Mouse (Mus musculus): Measurements from ENCODE around the gene Trpc2. TPM values are rescaled to one million over a fixed set of nuclear protein-coding genes. Genes with fewer than 3 reads are reported as not detected.

Trpc2 gene
- total and polyA plus RNA-seq, 3 experiments: not detected

GRCm38 (mm10) chr7:102076714-102077296, 6.1 kb upstream of the Trpc2 start (continued):
- TF ChIP-seq NRF1 (IDR thresholded peaks at IDR 0.05; ENCODE audit: insufficient read depth, low read depth, low read length, poor library complexity, severe bottlenecking) (no peak), KAT2A (conservative IDR thresholded peaks at IDR 0.05; ENCODE audit: low read depth, low read length) (no peak), HCFC1 (IDR thresholded peaks at IDR 0.05; ENCODE audit: low read depth, low read length) (no peak), POLR2AphosphoS5 (IDR thresholded peaks at IDR 0.05; ENCODE audit: borderline replicate concordance, low read depth, low read length) (no peak), CHD2 (IDR thresholded peaks at IDR 0.05; ENCODE audit: low read length) (no peak), RCOR1 (IDR thresholded peaks at IDR 0.05; ENCODE audit: low read depth, low read length) (no peak), ZNF384 (IDR thresholded peaks at IDR 0.05; ENCODE audit: low read depth, low read length) (peak; percentile 58; the same call in 1 of the 2 replicates), SIN3A (IDR thresholded peaks at IDR 0.05; ENCODE audit: low read length) (peak; percentile 47; the same call in 1 of the 2 replicates), USF1 (IDR thresholded peaks at IDR 0.05; ENCODE audit: low read depth, low read length) (no peak), MAX (IDR thresholded peaks at IDR 0.05; ENCODE audit: low read length) (peak; percentile 72), POLR2AphosphoS2 (IDR thresholded peaks at IDR 0.05; ENCODE audit: low read length) (no peak)

GRCm38 (mm10) chr7:102078517-102078916, 4.4 kb upstream of the Trpc2 start:
- Histone ChIP-seq H3K27ac (ENCODE audit: control insufficient read depth, low read depth, low read length) (no peak overlapping the region), H3K79me2 (ENCODE audit: control insufficient read depth, insufficient read depth, low read length, poor library complexity) (no peaks in the 10 kb centered on the region), H3K9ac (ENCODE audit: control insufficient read depth, low read depth, low read length, poor library complexity, severe bottlenecking) (no peak overlapping the region), H3K27me3 (ENCODE audit: control insufficient read depth in 1 of 2, insufficient read depth in 2 of 2, low read length in 2 of 2) (no peaks in the 10 kb centered on the region), H3K4me3 (ENCODE audit: control insufficient read depth in 1 of 2, insufficient read depth in 1 of 2, low read depth in 2 of 2, low read length in 2 of 2) (no peak overlapping the region), H3K9me3 (replicated peaks; ENCODE audit: insufficient read depth, low read length) (no peaks in the 10 kb centered on the region), H3K36me3 (ENCODE audit: control insufficient read depth in 1 of 2, insufficient read depth in 2 of 2, low read length in 2 of 2) (peaks cover 0 to 2% of the 10 kb centered on the region in 2 experiments; a peak in 2 of 4 replicates), H3K4me1 (ENCODE audit: control insufficient read depth in 1 of 2, insufficient read depth in 2 of 2, low read length in 2 of 2) (no peaks in the 10 kb centered on the region)
- DNase-seq (ENCODE audit: low read depth, low spot score): peak; percentile 43
- TF ChIP-seq CTCF (IDR thresholded peaks at IDR 0.05 in 2 of 3, conservative IDR thresholded peaks at IDR 0.05 in 1 of 3; ENCODE audit: control insufficient read depth in 1 of 3, insufficient read depth in 1 of 3, low read depth in 2 of 3, low read length in 3 of 3, poor library complexity in 1 of 3, severe bottlenecking in 1 of 3) (peak; percentile 18 to 59 (median 56); a peak in 5 of 6 replicates), SMC3 (IDR thresholded peaks at IDR 0.05; ENCODE audit: low read depth, low read length) (peak; percentile 37), ZC3H11A (IDR thresholded peaks at IDR 0.05; ENCODE audit: low read depth, low read length) (0 out of 2 replicates have a peak, but pooled peaks have one; percentile 4), RAD21 (IDR thresholded peaks at IDR 0.05; ENCODE audit: low read depth, low read length) (peak; percentile 56), CHD1 (IDR thresholded peaks at IDR 0.05; ENCODE audit: low read depth, low read length) (no peak)

GRCm38 (mm10) chr7:102080311-102080710, 2.6 kb upstream of the Trpc2 start:
- H3K27me3 ChIP-seq (ENCODE audit: control insufficient read depth in 1 of 2, insufficient read depth in 2 of 2, low read length in 2 of 2): no peaks in the 10 kb centered on the region
- no peak overlapping the region for H3K27ac ChIP-seq (ENCODE audit: control insufficient read depth, low read depth, low read length)
- H3K4me1 ChIP-seq (ENCODE audit: control insufficient read depth in 1 of 2, insufficient read depth in 2 of 2, low read length in 2 of 2): no peaks in the 10 kb centered on the region
- TF ChIP-seq POLR2AphosphoS5 (IDR thresholded peaks at IDR 0.05; ENCODE audit: borderline replicate concordance, low read depth, low read length) (no peak), ZNF384 (IDR thresholded peaks at IDR 0.05; ENCODE audit: low read depth, low read length) (0 out of 2 replicates have a peak, but pooled peaks have one; percentile 15)
- no peak overlapping the region for H3K4me3 ChIP-seq (ENCODE audit: control insufficient read depth in 1 of 2, insufficient read depth in 1 of 2, low read depth in 2 of 2, low read length in 2 of 2)
- no peaks in the 10 kb centered on the region for H3K9me3 ChIP-seq (replicated peaks; ENCODE audit: insufficient read depth, low read length)
- peaks cover 0 to 2% of the 10 kb centered on the region in 2 experiments; a peak in 2 of 4 replicates for H3K36me3 ChIP-seq (ENCODE audit: control insufficient read depth in 1 of 2, insufficient read depth in 2 of 2, low read length in 2 of 2)
- no peak for DNase-seq (ENCODE audit: low read depth, low spot score)
- no peak overlapping the region for H3K9ac ChIP-seq (ENCODE audit: control insufficient read depth, low read depth, low read length, poor library complexity, severe bottlenecking)
- H3K79me2 ChIP-seq (ENCODE audit: control insufficient read depth, insufficient read depth, low read length, poor library complexity): no peaks in the 10 kb centered on the region
